Mouse (Mus musculus) heart, postnatal 25 days (tissue): ENCODE measurements around the gene Olfr1303. TPM values are rescaled to one million over a fixed set of nuclear protein-coding genes. Genes with fewer than 3 reads are reported as not detected.

Source experiments
- DNase-seq: peaks from one replicate; pipeline ENCODE4 v3.0.0; 2022; ENCODE audit warnings: low spot score
- intact Hi-C: fragments of 180-260 bp; cut with DNase I; formaldehyde crosslinking; loops from one replicate; pipeline ENCODE4 v1.15.1; 2025
- total RNA-seq, 2 experiments: library from RNA; stranded (reverse); gene quantifications; 2 replicates each; pipeline ENCODE4 v1.2.3; 2021

Gene Olfr1303
- total RNA-seq = not detected

DNA sequence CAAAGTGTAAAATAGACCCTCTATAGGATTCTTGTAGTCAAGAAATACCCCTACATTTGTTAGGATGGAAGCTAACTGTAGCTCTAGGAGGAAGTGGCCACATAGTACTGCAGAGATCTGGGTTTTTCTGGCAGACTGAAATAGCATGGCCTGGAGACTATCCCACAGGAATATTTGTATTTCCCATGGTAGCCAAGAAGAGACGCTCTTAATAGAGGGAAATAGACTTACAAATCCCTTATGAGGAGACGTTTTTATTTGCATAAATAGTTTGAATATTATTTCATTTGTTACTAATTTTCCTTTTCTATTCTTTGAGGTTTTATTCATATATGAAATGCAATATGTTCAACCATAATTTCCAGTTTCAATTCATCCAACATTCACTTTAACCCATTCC lies at the start of gene Olfr1303:
TSS of gene Olfr1303 (minus strand) at position 101 of the 400 bp plus-strand sequence.
- no peak for DNase-seq
- intact Hi-C loops = no loop called here

DNA sequence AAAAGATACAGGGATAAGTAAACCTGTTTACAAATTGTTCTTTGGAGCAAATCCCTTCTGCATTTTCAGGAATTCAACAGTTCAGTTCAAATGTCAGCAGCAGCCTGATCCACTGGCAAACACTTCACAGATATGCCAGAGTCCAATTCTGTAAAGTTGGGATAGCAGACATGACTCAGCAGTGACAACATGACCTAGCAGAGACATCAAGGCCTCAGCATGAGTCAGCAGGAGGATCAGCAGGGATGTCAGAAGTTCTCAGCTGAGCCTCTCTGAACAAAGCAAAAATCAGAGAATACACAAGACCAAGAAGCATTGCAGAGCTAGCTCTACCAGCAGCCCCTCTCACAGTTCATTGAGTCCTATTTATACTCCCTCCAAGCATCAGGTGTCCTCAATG lies 7.2 kb downstream of the Olfr1303 start:
- intact Hi-C loops = no loop called here

DNA sequence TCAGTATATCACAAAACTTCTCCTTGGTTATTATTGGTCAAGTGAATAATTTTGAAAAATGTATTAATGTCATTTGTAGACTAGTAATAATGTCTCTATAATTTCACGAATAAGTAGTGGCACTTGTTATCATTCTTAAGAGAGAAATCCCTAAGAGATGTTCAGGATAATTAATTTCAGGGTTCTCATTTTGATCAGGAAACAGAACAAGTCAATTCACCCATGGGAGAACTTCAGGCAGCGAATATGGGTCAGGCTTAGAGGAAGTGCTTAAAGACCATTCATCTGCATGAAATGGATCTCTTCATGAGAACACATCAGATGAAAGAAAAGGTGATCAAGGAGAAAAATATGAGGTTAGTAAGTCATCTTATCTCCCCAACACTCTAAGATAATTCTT lies 43.0 kb downstream of the Olfr1303 start, which contains the start of gene Olfr1302:
TSS of gene Olfr1302 (plus strand) at position 301 of the 400 bp plus-strand sequence.
- intact Hi-C loops = no loop called here
- no peak for DNase-seq

More for the DNA sequence above, 7.2 kb downstream of the Olfr1303 start:
- DNase-seq = no peak

Other genes starting within 250 kb of the Olfr1303 start
- not detected for gene Olfr1297, start 193.8 kb downstream of the Olfr1303 start, total RNA-seq
- gene Olfr1298, start 171.1 kb downstream of the Olfr1303 start, total RNA-seq = not detected
- gene Olfr1299, start 158.9 kb downstream of the Olfr1303 start, total RNA-seq = not detected
- not detected for gene Olfr1301, start 69.3 kb downstream of the Olfr1303 start, total RNA-seq
- gene Olfr1302, start 42.9 kb downstream of the Olfr1303 start, total RNA-seq = not detected
- gene Olfr1305, start 56.8 kb upstream of the Olfr1303 start, total RNA-seq = not detected
- gene Olfr1306, start 95.9 kb upstream of the Olfr1303 start, total RNA-seq = not detected
- not detected for gene Olfr1307, start 129.1 kb upstream of the Olfr1303 start, total RNA-seq
- gene Olfr1308, start 144.6 kb upstream of the Olfr1303 start, total RNA-seq = not detected
- gene Olfr1309, start 169.9 kb upstream of the Olfr1303 start, total RNA-seq = not detected
- gene Olfr1310, start 192.4 kb upstream of the Olfr1303 start, total RNA-seq = not detected
- gene Olfr1311, start 204.1 kb upstream of the Olfr1303 start, total RNA-seq = not detected
- not detected for gene Olfr1312, start 229.9 kb upstream of the Olfr1303 start, total RNA-seq